Mouse (Mus musculus) brain, embryonic 14.5 days (tissue): ENCODE measurements around the gene Eno2.

Source experiments
- CTCF ChIP-seq: fragments of 200-500 bp; IDR thresholded peaks from 2 replicates; pipeline ENCODE4 v1.5.1; 2012; ENCODE audit warnings: inconsistent platforms, mild to moderate bottlenecking, moderate library complexity, borderline replicate concordance; ENCODE audit not compliant: insufficient read depth, insufficient read length; ENCODE audit errors: extremely low read depth
- POLR2A ChIP-seq: fragments of 200-500 bp; IDR thresholded peaks from 2 replicates; pipeline ENCODE4 v1.6.1; 2012; ENCODE audit warnings: mild to moderate bottlenecking, inconsistent platforms, borderline replicate concordance; ENCODE audit not compliant: poor library complexity, insufficient read depth, insufficient read length, severe bottlenecking; ENCODE audit errors: extremely low read depth

- TF ChIP-seq CTCF, result no peak
- no peak for TF ChIP-seq POLR2A
Measured at GRCm38 (mm10) chr6:124808358-124809012, 39.0 kb upstream of the Eno2 start, which contains the start of gene Spsb2.
